Mouse (Mus musculus): ENCODE measurements around the gene Zfp993.
A peak's percentile ranks its signal among the peaks of the same experiment; 100 is the strongest.
"Not testable (repeated sequence)": the region's sequence is repeated elsewhere in the genome, so short reads cannot be mapped to it uniquely, and the experiment has no call there.

Gene Zfp993

DNA sequence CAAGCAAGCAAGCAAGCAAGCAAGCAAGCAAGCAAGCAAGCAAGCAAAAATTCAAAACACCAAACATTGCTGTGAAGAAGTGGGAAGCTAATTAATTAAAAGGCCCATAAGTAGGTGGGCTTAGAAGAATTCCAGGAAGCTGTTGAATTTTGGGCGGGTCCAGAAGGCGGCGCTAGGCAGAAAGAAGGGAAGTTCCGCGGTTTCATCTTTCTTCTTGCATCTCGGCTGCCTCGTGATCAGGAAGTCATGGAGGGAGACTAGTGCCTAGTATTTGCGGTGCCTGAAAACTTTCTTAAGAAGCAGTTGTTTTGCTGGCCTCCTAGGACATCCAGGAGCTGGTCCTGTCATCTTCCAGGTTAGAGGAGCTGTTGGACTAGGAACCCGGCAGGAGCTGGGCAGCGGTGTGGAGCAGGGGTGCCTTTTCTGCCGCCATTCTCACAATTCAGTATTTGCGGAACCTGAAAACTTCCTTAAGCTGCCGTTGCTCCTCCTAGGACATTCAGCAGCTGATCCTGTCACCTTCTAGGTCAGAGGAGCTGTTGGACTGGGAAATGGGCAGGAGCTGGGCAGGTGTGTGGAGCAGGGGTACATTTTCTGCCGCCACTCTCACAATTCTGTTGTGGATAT lies at the start of gene Zfp993:
Zfp993 (plus strand) TSS at position 188 of the 627 bp plus-strand sequence.
- not testable (repeated sequence) for DNase-seq (ENCODE audit: low spot score)

DNA sequence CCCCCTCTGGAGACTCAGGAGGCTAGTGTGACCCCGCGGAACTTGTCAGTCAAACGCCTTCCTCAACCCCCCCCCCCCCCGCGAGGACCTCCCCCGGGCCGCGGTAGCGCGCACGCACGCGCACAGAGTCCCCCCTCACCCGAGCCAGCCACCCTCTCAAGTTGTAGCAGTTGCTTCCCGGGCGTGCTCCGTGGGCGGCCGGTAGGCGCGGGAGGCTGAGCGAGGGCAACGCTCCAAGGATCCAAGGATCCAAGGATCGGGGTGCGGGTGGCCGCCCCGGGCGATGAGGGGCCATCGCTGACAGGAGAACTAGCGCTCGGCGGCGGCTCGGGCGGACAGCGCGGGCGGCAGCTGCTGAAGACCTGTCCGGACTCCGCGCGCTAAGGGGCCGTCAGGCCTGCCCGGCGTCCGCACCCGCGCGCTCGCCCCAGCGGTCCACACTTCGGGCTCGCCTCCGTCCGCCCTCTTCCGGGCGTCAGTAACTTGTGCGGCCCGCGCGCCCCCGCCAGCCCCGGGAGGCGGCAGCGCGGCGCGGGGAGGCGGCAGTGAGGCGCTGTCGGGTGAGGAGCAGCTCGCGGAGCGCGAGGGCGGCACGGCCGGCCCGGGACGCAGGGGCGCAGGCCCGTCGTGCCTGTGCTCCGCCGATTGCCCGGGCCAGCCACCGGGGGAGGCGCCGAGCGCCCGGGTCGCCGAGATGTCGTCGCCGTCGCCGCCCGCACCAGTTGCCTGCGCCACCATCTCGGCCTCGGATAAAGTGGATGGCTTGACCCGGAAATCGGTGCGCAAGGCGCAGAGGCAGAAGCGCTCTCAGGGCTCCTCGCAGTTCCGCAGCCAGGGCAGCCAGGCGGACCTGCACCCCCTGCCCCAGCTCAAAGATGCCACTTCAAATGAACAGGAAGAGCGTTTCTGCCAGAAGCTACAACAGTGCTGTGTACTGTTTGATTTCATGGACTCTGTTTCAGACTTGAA lies 30.6 kb upstream of the Zfp993 start:
- not testable (repeated sequence) for DNase-seq (ENCODE audit: low spot score)

DNA sequence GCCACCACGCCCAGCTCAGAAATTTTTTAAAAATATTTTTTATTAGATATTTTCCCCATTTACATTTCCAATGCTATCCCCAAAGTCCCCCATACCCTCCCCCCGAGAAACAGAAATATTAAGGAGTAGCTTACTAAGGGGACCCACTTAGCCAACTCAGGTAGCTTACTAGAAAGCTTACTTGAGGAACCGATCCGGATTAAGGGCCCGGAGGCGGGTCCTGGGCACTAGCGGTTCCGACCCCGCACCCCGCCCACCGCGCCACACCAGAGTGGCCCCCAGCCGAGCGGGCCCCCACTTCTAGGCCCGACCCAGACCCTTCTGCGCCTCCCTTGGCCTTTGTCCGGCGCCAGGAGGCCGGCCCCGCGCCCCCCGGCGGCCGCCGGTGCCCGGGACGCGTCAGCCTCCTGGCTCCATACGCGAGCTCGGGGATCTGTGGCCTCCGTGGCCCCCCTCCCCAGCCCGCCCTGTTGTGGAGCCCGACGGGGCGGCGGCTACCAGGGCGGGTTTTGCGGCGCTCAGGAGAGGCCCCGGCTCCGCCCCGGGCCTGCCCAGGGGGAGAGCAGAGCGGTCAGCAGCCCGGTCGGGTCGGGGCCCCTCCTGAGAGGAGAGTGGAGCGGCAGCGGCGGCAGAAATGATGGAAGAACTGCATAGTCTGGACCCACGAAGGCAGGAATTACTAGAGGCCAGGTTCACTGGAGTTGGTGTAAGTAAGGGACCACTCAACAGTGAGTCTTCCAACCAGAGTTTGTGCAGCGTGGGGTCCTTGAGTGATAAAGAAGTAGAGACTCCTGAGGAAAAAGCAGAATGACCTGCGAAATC lies 7.0 kb upstream of the Zfp993 start:
- peak; percentile 1 for DNase-seq (ENCODE audit: low spot score)

GRCm38 (mm10) chr4:146644367-146644766 lies 33.6 kb downstream of the Zfp993 start:
- DNase-seq (ENCODE audit: low spot score) = not testable (repeated sequence)

- not testable (repeated sequence) for DNase-seq (ENCODE audit: low spot score)
These were observed 38.9 kb downstream of the Zfp993 start for GRCm38 (mm10) chr4:146649641-146650040.

DNA sequence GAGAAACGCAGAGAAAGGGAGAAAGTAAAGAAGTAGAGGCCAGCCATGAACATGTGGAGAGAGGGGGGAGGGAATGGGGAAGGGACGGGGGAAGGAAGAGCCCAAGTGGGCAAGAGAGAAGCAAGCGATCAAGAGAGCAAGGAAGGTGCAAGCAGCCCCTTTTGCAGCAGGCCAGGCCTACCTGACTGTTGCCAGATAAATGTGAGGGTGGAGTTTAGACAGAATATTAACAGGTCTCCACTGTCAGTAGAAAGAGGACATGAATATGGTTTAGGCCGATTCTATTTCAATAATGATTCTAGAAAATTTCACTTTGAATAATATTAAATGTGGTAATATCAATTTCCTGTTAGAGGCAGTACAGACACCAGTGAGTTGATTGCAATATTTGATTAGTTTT lies 39.4 kb downstream of the Zfp993 start:
- not testable (repeated sequence) for DNase-seq (ENCODE audit: low spot score)

DNA sequence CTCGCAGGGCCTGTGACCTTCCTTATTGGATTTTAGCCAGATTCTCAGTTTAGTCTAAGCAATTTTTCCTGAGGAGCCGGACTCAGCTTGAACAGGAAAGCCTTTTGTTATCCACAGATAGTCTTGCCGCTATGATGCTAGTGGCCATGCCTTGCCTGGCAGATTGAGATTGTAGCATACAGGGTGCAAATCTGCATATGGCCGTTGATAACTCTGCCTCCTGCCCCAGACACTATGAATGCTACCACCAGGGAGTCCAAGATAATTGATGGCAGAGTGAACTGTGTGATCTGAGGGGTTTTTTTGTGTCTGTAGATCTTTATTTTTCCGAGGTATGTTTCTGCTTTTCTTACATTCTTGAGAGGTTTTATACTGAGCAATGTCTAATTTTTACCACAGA lies 39.9 kb downstream of the Zfp993 start:
- not testable (repeated sequence) for DNase-seq (ENCODE audit: low spot score)

Data from adipocyte (in vitro differentiated cells).